Mouse (Mus musculus): Measurements from ENCODE around the gene Nudt2. TPM values are rescaled to one million over a fixed set of nuclear protein-coding genes. Genes with fewer than 3 reads are reported as not detected.
A peak's percentile ranks its signal among the peaks of the same experiment; 100 is the strongest.

Gene Nudt2
- total and polyA plus RNA-seq, 2 experiments from 2014 or later, result 56.0 to 95.5 TPM

DNA sequence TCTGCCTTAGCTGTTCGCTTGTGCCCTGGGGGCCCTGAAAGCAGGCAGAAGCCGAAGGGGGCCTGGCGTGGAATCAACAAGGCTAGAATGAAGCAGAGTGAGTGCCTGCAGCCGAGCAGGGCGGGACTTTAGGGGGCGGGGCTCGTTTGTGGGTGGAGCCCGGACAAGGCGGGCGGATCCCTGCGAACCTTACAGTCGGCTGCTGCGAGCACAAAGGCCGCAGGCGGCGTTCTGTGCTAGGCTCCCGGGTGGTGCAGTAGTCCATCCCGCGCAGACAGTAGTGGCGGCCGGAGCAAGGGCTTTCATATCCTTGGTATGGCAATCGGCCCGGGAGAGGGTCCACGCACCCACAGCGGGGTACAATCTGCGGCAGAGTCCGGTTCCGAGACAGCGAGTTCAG, 42.0 kb downstream of the Nudt2 start:
- Histone ChIP-seq H3K27ac (ENCODE audit: low read depth, low read length) (peak overlapping the region; percentile 74), H3K4me2 (ENCODE audit: low read depth) (peak overlapping the region; percentile 90), H3K36me3 (ENCODE audit: insufficient read depth) (no peaks in the 10 kb centered on the region), H3K9me3 (ENCODE audit: low read length) (no peaks in the 10 kb centered on the region), H3K4me1 (ENCODE audit: insufficient read depth) (0 out of 2 replicates have a peak, but pooled peaks cover 7% of the 10 kb centered on the region), H3K9ac (peak overlapping the region; percentile 74), H3K27me3 (ENCODE audit: insufficient read depth, low read length) (peaks cover 4% of the 10 kb centered on the region; the same call in 1 of the 2 replicates), H3K4me3 (ENCODE audit: low read depth, low read length) (peak overlapping the region; percentile 51)
- ATAC-seq, result peak; percentile 84
- peak; percentile 38; the same call in 1 of the 2 replicates for TF ChIP-seq CTCF (IDR thresholded peaks at IDR 0.05; ENCODE audit: low read depth)
- peak; percentile 88 for DNase-seq
- WGBS, result 2% methylated on average over 29 of the region's 29 CpGs

GRCm38 (mm10) chr4:41507326-41507924, 42.5 kb downstream of the Nudt2 start:
- no peak for TF ChIP-seq CTCF (IDR thresholded peaks at IDR 0.05; ENCODE audit: low read depth)
- H3K9ac ChIP-seq, result peak overlapping the region; percentile 74
- peaks cover 4% of the 10 kb centered on the region; the same call in 1 of the 2 replicates for H3K27me3 ChIP-seq (ENCODE audit: insufficient read depth, low read length)
- no peaks in the 10 kb centered on the region for H3K36me3 ChIP-seq (ENCODE audit: insufficient read depth)
- H3K4me1 ChIP-seq (ENCODE audit: insufficient read depth), result 0 out of 2 replicates have a peak, but pooled peaks cover 4% of the 10 kb centered on the region
- peak overlapping the region; percentile 51 for H3K4me3 ChIP-seq (ENCODE audit: low read depth, low read length)
- DNase-seq (peak; percentile 56), ATAC-seq (peak; percentile 25)
- H3K4me2 ChIP-seq (ENCODE audit: low read depth), result peak overlapping the region; percentile 90
- H3K27ac ChIP-seq (ENCODE audit: low read depth, low read length), result peak overlapping the region; percentile 74
- no peaks in the 10 kb centered on the region for H3K9me3 ChIP-seq (ENCODE audit: low read length)
- 4% methylated on average over 22 of the region's 22 CpGs for WGBS

- Histone ChIP-seq H3K9ac (no peak overlapping the region), H3K4me2 (ENCODE audit: low read depth) (peak overlapping the region; percentile 90; the same call in 1 of the 2 replicates), H3K27ac (ENCODE audit: low read depth, low read length) (no peak overlapping the region), H3K4me3 (ENCODE audit: low read depth, low read length) (peak overlapping the region; percentile 51; the same call in 1 of the 2 replicates), H3K36me3 (ENCODE audit: insufficient read depth) (no peaks in the 10 kb centered on the region), H3K27me3 (ENCODE audit: insufficient read depth, low read length) (peaks cover 4% of the 10 kb centered on the region; the same call in 1 of the 2 replicates), H3K9me3 (ENCODE audit: low read length) (no peaks in the 10 kb centered on the region), H3K4me1 (ENCODE audit: insufficient read depth) (no peaks in the 10 kb centered on the region)
- no peak for TF ChIP-seq CTCF (IDR thresholded peaks at IDR 0.05; ENCODE audit: low read depth)
- DNase-seq, result no peak
- WGBS, result 45% methylated on average over 7 of the region's 7 CpGs
- ATAC-seq, result no peak
Measured at GRCm38 (mm10) chr4:41507998-41508397, 43.0 kb downstream of the Nudt2 start.

DNA sequence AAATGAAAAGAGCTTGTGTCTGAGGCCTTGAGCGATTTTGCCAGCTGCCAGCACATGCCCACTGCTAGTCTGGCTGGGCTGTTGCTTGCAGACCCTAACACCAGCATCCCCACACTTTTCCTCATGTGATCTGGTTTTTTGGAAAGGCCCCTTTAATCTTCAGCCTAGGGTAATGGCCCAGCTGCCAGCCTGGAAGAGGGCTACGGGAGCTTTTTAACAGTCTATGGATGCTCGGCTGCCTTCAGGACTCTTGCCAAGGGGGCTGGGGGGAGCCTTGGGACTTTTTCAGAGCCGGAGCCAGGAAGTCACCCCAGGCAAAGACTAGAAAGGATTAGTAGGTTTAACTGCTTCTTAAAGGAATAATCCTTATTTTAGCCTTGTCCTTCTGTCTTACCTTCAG, 48.4 kb downstream of the Nudt2 start:
- H3K36me3 ChIP-seq (ENCODE audit: insufficient read depth), result peaks cover 1% of the 10 kb centered on the region; the same call in 1 of the 2 replicates
- no peaks in the 10 kb centered on the region for H3K9me3 ChIP-seq (ENCODE audit: low read length)
- peaks cover 4% of the 10 kb centered on the region; the same call in 1 of the 2 replicates for H3K27me3 ChIP-seq (ENCODE audit: insufficient read depth, low read length)
- no peak overlapping the region for H3K27ac ChIP-seq (ENCODE audit: low read depth, low read length)
- H3K4me2 ChIP-seq (ENCODE audit: low read depth), result no peak overlapping the region
- H3K4me1 ChIP-seq (ENCODE audit: insufficient read depth), result 0 out of 2 replicates have a peak, but pooled peaks cover 7% of the 10 kb centered on the region
- no peak overlapping the region for H3K4me3 ChIP-seq (ENCODE audit: low read depth, low read length)
- 10% methylated on average over 4 of the region's 4 CpGs for WGBS
- ATAC-seq (peak; percentile 65), DNase-seq (peak; percentile 32)
- peak overlapping the region; percentile 10; the same call in 1 of the 2 replicates for H3K9ac ChIP-seq
- no peak for TF ChIP-seq CTCF (IDR thresholded peaks at IDR 0.05; ENCODE audit: low read depth)

GRCm38 (mm10) chr4:41513714-41514113, 48.8 kb downstream of the Nudt2 start:
- Histone ChIP-seq H3K4me2 (ENCODE audit: low read depth) (no peak overlapping the region), H3K27me3 (ENCODE audit: insufficient read depth, low read length) (no peaks in the 10 kb centered on the region), H3K36me3 (ENCODE audit: insufficient read depth) (peaks cover 5% of the 10 kb centered on the region), H3K4me1 (ENCODE audit: insufficient read depth) (0 out of 2 replicates have a peak, but pooled peaks cover 7% of the 10 kb centered on the region), H3K9me3 (ENCODE audit: low read length) (no peaks in the 10 kb centered on the region), H3K4me3 (ENCODE audit: low read depth, low read length) (no peak overlapping the region), H3K27ac (ENCODE audit: low read depth, low read length) (no peak overlapping the region), H3K9ac (peak overlapping the region; percentile 10; the same call in 1 of the 2 replicates)
- TF ChIP-seq CTCF (IDR thresholded peaks at IDR 0.05; ENCODE audit: low read depth), result no peak
- 20% methylated on average over 8 of the region's 8 CpGs for WGBS
- DNase-seq (no peak), ATAC-seq (no peak)

- Histone ChIP-seq H3K4me3 (ENCODE audit: low read depth, low read length) (no peak within 1 kb of the TSS), H3K9me3 (ENCODE audit: low read length) (no peaks in the 10 kb centered on the region), H3K27ac (ENCODE audit: low read depth, low read length) (no peak within 1 kb of the TSS), H3K27me3 (ENCODE audit: insufficient read depth, low read length) (no peaks in the 10 kb centered on the region), H3K36me3 (ENCODE audit: insufficient read depth) (peaks cover 24% of the 10 kb centered on the region), H3K9ac (no peak within 1 kb of the TSS), H3K4me1 (ENCODE audit: insufficient read depth) (0 out of 2 replicates have a peak, but pooled peaks cover 7% of the 10 kb centered on the region), H3K4me2 (ENCODE audit: low read depth) (no peak within 1 kb of the TSS)
- no peak for TF ChIP-seq CTCF (IDR thresholded peaks at IDR 0.05; ENCODE audit: low read depth)
- DNase-seq, result no peak
- no peak for ATAC-seq
- WGBS, result 92% methylated on average over 2 of the region's 2 CpGs
Measured at GRCm38 (mm10) chr4:41517233-41517632, 52.3 kb downstream of the Nudt2 start, which contains the start of gene 1110017D15Rik. Gene 1110017D15Rik, minus strand, starts transcription at chr4:41517333.

GRCm38 (mm10) chr4:41518349-41518748, 53.4 kb downstream of the Nudt2 start:
- H3K27ac ChIP-seq (ENCODE audit: low read depth, low read length), result no peak overlapping the region
- H3K4me2 ChIP-seq (ENCODE audit: low read depth), result no peak overlapping the region
- no peak for TF ChIP-seq CTCF (IDR thresholded peaks at IDR 0.05; ENCODE audit: low read depth)
- WGBS, result 88% methylated on average over 7 of the region's 7 CpGs
- ATAC-seq (no peak), DNase-seq (no peak)
- H3K27me3 ChIP-seq (ENCODE audit: insufficient read depth, low read length), result no peaks in the 10 kb centered on the region
- H3K9me3 ChIP-seq (ENCODE audit: low read length), result no peaks in the 10 kb centered on the region
- peaks cover 24% of the 10 kb centered on the region for H3K36me3 ChIP-seq (ENCODE audit: insufficient read depth)
- H3K4me3 ChIP-seq (ENCODE audit: low read depth, low read length), result no peak overlapping the region
- H3K9ac ChIP-seq, result no peak overlapping the region
- H3K4me1 ChIP-seq (ENCODE audit: insufficient read depth), result 0 out of 2 replicates have a peak, but pooled peaks cover 5% of the 10 kb centered on the region

All from forebrain, postnatal 0 days (tissue).